Mouse (Mus musculus): ENCODE results near the gene Zbed6.
A peak's percentile ranks its signal among the peaks of the same experiment; 100 is the strongest.

Zbed6 gene

DNA sequence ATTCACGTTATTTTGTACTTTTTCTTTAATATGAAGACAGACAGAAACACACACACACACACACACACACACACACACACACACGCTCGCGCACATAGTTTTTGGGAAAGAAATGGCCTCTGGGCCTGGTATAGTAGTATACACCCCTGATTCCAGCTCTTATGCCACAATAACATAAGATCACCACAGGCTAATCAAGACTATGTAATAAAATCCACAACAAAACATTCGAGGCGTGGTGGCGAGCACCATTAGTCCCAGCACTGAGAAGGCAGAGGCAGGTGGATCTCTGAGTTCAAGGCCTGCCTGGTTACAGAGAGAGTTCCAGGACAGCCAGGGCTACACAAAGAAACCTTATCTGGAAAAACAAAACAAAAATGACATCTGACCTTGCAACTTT lies 2.3 kb upstream of the Zbed6 start:
- DNase-seq: peak; percentile 26

- DNase-seq: peak; percentile 95
Observed at GRCm38 (mm10) chr1:133661203-133661933, 683 bp upstream of the Zbed6 start, which contains the start of gene Gm38394. Gene Gm38394, minus strand, starts transcription at chr1:133661318.

DNA sequence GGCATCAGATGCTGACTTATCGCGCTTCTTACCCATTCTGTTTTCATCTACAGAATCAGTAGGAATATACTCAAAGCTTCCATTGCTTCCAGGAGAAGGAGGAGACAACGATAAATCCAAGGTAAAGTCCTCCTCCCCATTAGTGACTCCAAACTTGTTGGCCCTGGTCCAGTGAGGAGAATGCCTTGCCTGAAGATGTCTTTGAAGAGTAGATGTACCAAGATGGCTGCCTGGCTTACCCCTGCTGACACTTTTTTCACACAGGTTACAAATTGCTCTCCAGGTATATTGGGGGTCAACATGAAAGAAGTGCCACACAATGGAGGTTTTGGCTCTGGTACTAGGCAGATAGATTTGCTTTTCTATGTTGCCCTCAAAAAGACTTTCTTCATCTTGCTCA lies 1.8 kb downstream of the Zbed6 start:
- peak; percentile 35 for DNase-seq

DNA sequence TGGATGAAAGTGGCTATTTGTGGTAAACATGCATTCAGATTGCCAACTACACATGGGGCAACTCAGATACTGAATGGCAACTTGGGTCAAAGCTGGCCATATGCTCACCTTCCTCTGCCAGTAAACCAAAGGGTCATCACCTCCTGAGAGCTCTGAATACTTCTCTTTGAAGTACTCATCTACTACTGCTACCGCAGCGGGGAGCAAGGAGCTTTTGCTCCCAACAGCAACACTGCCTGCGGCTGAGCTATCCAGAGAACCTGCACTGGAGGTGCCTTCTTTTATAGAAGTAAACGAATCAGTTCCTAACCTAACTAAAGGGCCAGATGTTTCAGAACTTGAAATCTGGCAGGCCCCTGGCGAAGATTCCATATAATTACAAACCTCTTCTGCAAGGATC lies 3.9 kb downstream of the Zbed6 start:
- DNase-seq: no peak

DNA sequence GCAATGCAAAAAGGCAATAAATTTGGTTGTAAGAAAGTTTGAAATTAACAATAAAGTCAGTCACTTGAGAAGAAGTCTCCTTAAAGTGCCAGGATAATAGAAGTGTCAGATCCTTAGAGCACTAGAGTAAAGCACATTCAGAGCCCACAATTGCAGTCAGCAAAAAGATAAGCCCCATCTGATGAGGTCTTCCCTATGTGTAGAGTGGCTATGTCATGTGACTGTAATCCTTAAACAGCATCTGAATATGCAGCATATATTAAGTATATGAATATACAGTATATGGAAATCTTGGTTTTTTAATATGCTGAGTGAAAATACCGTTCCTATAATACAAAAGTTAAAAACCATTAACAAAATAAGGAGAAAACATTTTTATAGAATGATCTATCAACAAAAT lies 7.7 kb downstream of the Zbed6 start:
- DNase-seq: no peak

GRCm38 (mm10) chr1:133650288-133651055 lies 10.2 kb downstream of the Zbed6 start:
- DNase-seq: no peak

- DNase-seq: no peak
Observed at GRCm38 (mm10) chr1:133645652-133646051, 15.0 kb downstream of the Zbed6 start.

DNA sequence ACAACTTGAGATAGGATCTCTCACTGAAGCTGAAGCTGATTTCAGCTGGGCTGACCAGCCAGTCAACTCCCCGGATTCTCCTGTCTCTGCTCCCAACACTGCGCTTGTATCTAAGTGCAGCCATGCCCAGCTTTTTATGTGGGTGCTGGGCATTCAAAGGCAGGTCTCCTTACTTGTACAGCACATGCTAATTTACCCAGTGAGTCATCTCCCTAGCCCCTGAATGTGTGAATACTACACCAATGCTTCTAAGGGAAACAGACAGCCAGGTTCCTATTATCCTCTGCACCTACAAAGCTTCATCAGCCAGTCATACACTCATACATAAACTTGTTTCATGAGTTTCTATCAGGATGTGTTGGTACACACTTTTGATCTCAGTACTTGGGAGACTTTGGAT lies 19.5 kb downstream of the Zbed6 start:
- no peak for DNase-seq

DNA sequence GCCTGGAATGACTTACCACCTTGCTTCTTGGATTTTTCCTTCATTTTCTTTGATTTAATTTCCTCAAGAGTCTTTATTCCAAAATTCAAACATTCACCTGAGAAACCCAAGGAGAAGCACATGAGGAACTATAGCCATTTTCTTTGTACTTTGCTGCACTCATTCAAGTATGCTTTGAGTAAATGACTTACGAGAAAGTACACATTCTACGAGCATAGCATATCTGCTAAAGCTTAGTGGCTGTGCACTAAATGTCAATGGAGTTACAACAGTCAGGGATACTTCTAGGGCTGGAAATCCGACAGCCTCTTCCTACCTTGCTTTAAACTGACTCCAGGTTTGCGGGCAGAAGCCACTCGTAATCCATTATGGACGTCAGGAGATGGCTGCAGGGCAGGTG lies 22.2 kb downstream of the Zbed6 start:
- DNase-seq: no peak

DNA sequence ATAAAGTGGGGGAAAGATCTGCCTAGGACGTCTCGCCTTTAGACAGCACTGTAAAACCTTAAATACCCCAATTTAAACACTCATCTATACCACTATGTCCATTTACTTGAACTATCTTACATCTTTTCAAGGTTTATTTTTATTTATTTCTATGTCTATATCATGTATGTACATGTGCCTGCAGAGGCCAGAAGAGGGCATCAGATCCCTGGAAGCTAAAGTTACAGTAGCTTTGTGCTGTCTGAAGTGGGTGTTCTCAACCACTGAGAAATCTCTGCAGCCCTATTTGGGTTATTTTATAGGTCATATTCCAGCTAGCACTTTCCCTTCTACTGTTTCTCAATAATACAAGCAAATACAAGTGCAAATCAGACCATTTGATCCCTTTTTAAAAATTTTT lies 28.5 kb downstream of the Zbed6 start:
- DNase-seq: no peak

DNA sequence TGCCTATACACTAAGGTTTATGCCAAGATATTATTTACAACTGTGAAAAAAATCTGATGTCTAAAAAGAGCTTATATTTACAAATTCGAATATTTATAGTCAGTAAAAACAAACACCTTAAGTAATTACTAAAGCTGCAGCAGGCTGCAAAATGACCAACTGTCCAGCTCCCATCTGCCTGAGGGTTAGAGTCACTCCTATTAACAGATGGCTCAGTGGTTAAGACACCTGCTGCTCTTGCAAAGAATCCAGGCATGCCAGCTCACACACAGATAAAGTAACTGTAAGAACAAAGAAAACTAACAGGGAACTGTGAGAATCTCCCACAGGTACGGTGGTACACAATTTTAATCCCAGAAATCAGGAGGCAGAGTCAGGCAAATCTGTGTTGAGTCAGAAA lies 35.6 kb downstream of the Zbed6 start:
- peak; percentile 72 for DNase-seq

- DNase-seq: no peak
Observed at GRCm38 (mm10) chr1:133618311-133618710, 42.4 kb downstream of the Zbed6 start.

DNA sequence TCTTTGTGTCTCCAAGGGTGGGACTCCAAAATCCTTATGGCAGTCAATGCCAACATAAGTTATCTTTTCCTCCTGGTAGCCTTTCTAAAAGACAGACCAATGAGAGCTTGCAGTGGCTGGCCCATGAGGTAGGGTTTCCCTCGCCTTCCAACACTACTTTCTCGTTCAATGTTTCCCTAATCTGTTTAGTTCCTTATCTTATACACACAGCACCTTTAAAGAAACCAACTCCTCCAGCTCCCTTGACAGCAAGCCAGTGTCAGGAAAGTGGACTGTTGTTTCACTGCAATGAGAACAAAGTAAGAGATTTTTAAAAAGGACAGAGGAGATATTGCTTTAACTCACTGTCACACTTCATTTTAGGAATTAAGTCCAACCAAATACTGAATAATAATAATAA lies 42.8 kb downstream of the Zbed6 start:
- DNase-seq: no peak

DNA sequence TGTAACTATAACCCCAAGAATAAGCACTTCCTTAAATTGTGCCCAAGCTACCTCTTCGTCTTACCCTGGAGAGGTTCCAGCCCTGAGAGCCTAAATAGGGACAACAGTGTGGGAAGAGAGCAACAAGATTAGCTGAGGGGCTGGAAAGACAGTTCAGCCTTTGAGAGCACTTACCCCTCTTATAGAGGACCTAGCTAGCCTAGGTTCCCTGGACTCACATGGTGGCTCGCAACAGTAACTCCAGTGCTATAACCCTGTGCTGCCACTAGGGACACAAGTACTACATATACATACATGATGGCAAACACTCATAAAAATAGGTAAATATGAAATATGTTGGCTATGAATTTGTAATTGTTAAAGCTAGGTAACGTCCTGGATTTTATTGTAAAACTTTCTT lies 46.9 kb downstream of the Zbed6 start:
- no peak for DNase-seq

DNA sequence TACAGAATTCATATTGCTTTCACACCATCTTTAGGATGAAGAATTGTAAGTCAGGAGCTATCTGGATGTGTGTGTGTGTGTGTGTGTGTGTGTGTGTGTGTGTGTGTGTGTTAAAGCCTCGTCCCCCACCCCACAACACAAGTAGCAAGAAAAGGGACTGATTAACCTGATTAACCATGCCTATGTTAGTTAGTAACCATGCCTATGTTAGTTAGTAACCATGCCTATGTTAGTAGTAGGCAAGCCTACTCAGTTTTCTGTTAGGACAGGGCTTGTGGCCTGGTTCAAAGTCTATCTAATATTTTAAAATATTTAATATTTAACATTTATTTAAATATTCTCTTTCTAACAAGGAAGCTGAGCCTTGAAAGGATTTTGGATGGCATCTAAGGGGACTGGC lies 49.2 kb downstream of the Zbed6 start:
- no peak for DNase-seq

DNA sequence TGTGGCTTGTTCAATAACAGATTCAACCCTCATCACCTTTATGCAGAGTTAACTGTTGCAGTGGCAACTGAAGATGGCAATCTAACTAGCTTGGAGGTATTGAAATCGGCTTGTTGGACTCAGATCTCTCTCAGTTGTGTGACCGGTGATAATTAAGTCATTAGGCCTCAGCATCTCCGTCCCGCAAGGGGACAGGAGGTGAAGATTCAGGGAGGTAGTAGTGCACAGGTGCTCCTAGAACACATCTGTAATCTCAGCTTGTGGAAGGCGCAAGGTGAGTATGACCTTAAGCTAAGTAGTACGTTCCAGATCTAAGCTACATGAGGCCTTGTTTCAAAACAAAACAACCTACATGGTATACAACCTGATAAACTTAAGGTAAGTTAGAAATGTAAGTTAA lies 50.1 kb downstream of the Zbed6 start:
- no peak for DNase-seq

DNA sequence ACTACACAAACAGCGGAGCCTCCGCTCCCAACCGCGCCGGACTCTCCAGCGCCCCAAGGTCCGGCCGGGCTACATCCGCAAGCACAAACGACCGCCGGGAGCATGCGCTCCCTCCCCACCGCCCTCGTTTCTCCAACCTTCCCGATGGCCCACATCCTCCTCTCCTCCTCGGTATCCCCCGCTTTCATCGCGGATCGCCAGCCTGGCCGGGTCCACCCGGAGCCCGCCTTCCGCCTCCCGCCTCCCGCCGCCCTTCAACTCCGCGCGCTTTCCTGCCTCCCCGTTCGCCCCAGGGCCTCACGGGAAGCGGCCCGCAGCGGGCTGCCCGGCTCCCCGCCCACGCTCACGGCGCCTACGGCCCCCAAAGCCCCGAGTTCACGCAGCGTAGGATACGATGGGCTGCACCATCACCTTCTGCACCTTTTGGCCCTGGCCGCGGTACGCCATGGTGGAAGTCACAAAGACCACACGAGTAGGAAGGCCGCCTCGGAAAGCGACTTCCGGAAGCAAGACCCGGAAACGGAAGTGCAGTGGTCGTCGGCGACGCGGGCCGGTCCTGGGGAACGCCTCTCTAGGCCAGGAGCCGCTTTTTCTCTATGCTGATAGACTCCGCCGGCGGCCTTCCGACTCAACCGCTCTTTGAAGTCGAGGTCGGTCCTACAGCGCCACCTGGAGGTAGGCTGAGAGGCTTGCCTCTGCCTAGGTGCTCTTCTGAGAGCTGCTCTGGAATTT lies 50.7 kb downstream of the Zbed6 start, which contains the start of gene Snrpe:
Snrpe (minus strand) TSS at position 521 of the 732 bp plus-strand sequence.
- DNase-seq: peak; percentile 95

Data from cerebellum, adult 9-10 months (tissue).